In the genomic region with DNA sequence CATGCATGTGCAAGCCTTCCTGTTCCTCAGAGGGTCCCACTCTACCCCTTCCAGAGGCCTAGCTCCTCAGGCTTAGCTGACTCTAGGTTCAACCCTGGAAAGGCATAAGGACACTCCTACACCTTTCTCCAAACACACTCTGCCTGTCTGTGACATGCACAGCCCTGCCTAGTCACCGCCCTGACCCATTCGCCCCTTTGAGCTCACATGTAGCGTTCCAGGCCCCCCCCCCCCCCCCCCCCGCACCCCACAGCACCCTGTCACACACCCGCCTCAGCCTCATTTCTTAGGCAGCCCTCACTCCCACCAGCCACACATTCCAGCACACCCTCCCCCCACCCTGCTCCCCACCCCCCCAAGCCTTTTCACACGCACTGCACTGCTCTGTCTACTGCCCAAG, we compare ENCODE assay signal across 12 mouse cellular contexts. TPM values are rescaled to one million over a fixed set of nuclear protein-coding genes. Genes with fewer than 3 reads are reported as not detected.
DNase-seq lines count a peak whose midpoint lies in the region; ATAC-seq and TF ChIP-seq lines count a peak whose summit lies in the region.
"Had no signal": no experiment of that assay in that cellular context is flagged by ENCODE, and none has a peak within 500 bp of the region (broad histone marks: within the 10 kb centered on the region; RNA-seq: fewer than 3 reads in every experiment).

No protein-coding gene starts in this region.

- WGBS in kidney, adult 2 months = 50% methylated on average over 6 of the region's 6 CpGs
- WGBS in embryonic facial prominence, embryonic 13.5 days = 18% methylated on average over 6 of the region's 6 CpGs
- 17% methylated on average over 5 of the region's 6 CpGs for WGBS in hindbrain, embryonic 13.5 days
- WGBS in midbrain, embryonic 15.5 days = 15% methylated on average over 4 of the region's 6 CpGs

- peak overlapping the region; percentile 53; the same call in 1 of the 2 replicates for H3K27ac ChIP-seq in kidney, adult 2 months (ENCODE audit: insufficient read depth, low read depth, low read length)
- peak overlapping the region; percentile 85 for H3K27ac ChIP-seq in embryonic facial prominence, embryonic 13.5 days
- peak overlapping the region; percentile 83 for H3K27ac ChIP-seq in hindbrain, embryonic 13.5 days
- no peak overlapping the region for H3K27ac ChIP-seq in midbrain, embryonic 15.5 days

- no peak overlapping the region for H3K4me3 ChIP-seq in kidney, adult 2 months (ENCODE audit: insufficient read depth, low read depth, low read length)
- no peak overlapping the region for H3K4me3 ChIP-seq in embryonic facial prominence, embryonic 13.5 days
- no peak overlapping the region for H3K4me3 ChIP-seq in hindbrain, embryonic 13.5 days
- H3K4me3 ChIP-seq in midbrain, embryonic 15.5 days = no peak overlapping the region

- no peak for TF ChIP-seq CTCF in kidney, adult 2 months (conservative IDR thresholded peaks at IDR 0.05; ENCODE audit: insufficient read depth, insufficient read length, low read depth, low read length)

- no peak for ATAC-seq in embryonic facial prominence, embryonic 13.5 days (ENCODE audit: insufficient number of reproducible peaks, insufficient read depth, low FRiP score, low TSS enrichment, low read depth)
- no peak for ATAC-seq in hindbrain, embryonic 13.5 days (ENCODE audit: low FRiP score)
- ATAC-seq in midbrain, embryonic 15.5 days (replicated peaks) = no peak
- ATAC-seq in frontal cortex, adult (ENCODE audit: low TSS enrichment) = no peak

- DNase-seq in kidney, adult 2 months = no peak
- no peak for DNase-seq in kidney, postnatal 36 days
- DNase-seq in retina, postnatal 1 day = no peak
- DNase-seq in gastrocnemius, postnatal 4 days (ENCODE audit: low spot score in 2 of 2) = no peak
- DNase-seq: adrenal gland, postnatal 25 days; layer of hippocampus, postnatal 36 days; right cerebral cortex, postnatal 14 days; thymus, adult 2 months had no signal

- no peaks in the 10 kb centered on the region for H3K36me3 ChIP-seq in kidney, adult 2 months (ENCODE audit: control insufficient read depth, insufficient read depth, low read length)
- no peaks in the 10 kb centered on the region for H3K36me3 ChIP-seq in embryonic facial prominence, embryonic 13.5 days
- H3K36me3 ChIP-seq in hindbrain, embryonic 13.5 days = peaks cover 3% of the 10 kb centered on the region; the same call in 1 of the 2 replicates
- no peaks in the 10 kb centered on the region for H3K36me3 ChIP-seq in midbrain, embryonic 15.5 days (replicated peaks)

- H3K27me3 ChIP-seq in kidney, adult 2 months (replicated peaks; ENCODE audit: control insufficient read depth, insufficient read depth, low read length) = no peaks in the 10 kb centered on the region
- H3K27me3 ChIP-seq in embryonic facial prominence, embryonic 13.5 days = no peaks in the 10 kb centered on the region
- H3K27me3 ChIP-seq in hindbrain, embryonic 13.5 days = no peaks in the 10 kb centered on the region
- H3K27me3 ChIP-seq in midbrain, embryonic 15.5 days (replicated peaks) = no peaks in the 10 kb centered on the region

- peak overlapping the region; percentile 60 for H3K9ac ChIP-seq in embryonic facial prominence, embryonic 13.5 days
- H3K9ac ChIP-seq in hindbrain, embryonic 13.5 days = peak overlapping the region; percentile 66
- H3K9ac ChIP-seq in midbrain, embryonic 15.5 days = no peak overlapping the region

- no peak for TF ChIP-seq POLR2A in kidney, adult 2 months (IDR thresholded peaks at IDR 0.05; ENCODE audit: low read depth, low read length)

- H3K4me1 ChIP-seq in kidney, adult 2 months (ENCODE audit: control insufficient read depth, insufficient read depth, low read length) = peaks cover 35% of the 10 kb centered on the region
- H3K4me1 ChIP-seq in embryonic facial prominence, embryonic 13.5 days = peaks cover 100% of the 10 kb centered on the region
- peaks cover 99% of the 10 kb centered on the region for H3K4me1 ChIP-seq in hindbrain, embryonic 13.5 days (replicated peaks)
- H3K4me1 ChIP-seq in midbrain, embryonic 15.5 days = peaks cover 98% of the 10 kb centered on the region

- H3K9me3 ChIP-seq in embryonic facial prominence, embryonic 13.5 days = no peaks in the 10 kb centered on the region
- no peaks in the 10 kb centered on the region for H3K9me3 ChIP-seq in hindbrain, embryonic 13.5 days
- H3K9me3 ChIP-seq in midbrain, embryonic 15.5 days = no peaks in the 10 kb centered on the region

- H3K4me2 ChIP-seq in embryonic facial prominence, embryonic 13.5 days = peak overlapping the region; percentile 53
- H3K4me2 ChIP-seq in hindbrain, embryonic 13.5 days = peak overlapping the region; percentile 48
- H3K4me2 ChIP-seq in midbrain, embryonic 15.5 days = peak overlapping the region; percentile 44; the same call in 1 of the 2 replicates

RNA-seq across cellular contexts. Expression of gene Ahdc1, which starts 9.7 kb away (rescaled TPM):
- polyA plus RNA-seq in kidney, adult 2 months (2012; rRNA removed) = 22.2 and 23.3 TPM in 2 replicates
- 12.8 and 14.3 TPM in 2 replicates for polyA plus RNA-seq in embryonic facial prominence, embryonic 13.5 days (2015; fragmentation: Nextera tagmentation; extraction: Ambion mirVana)
- polyA plus RNA-seq in hindbrain, embryonic 13.5 days (2015; fragmentation: Nextera tagmentation; extraction: Ambion mirVana) = 11.0 and 12.5 TPM in 2 replicates
- 13.5 and 14.4 TPM in 2 replicates for polyA plus RNA-seq in midbrain, embryonic 15.5 days (2015; fragmentation: Nextera tagmentation; extraction: Ambion mirVana)
- 100 to 1,000 TPM; 107 to 112 TPM for total RNA-seq in gastrocnemius, postnatal 4 days (2021)

RNA-seq across cellular contexts. Expression of gene Fgr, which starts 46.8 kb away (rescaled TPM):
- polyA plus RNA-seq in kidney, adult 2 months (2012; rRNA removed) = 1.8 and 2.5 TPM in 2 replicates
- polyA plus RNA-seq in embryonic facial prominence, embryonic 13.5 days (2015; fragmentation: Nextera tagmentation; extraction: Ambion mirVana) = 0.10 and 0.28 TPM in 2 replicates
- 0.13 TPM in 1 of 2 replicates, not detected in the other for polyA plus RNA-seq in hindbrain, embryonic 13.5 days (2015; fragmentation: Nextera tagmentation; extraction: Ambion mirVana)
- polyA plus RNA-seq in midbrain, embryonic 15.5 days (2015; fragmentation: Nextera tagmentation; extraction: Ambion mirVana) = 0.06 and 0.27 TPM in 2 replicates
- total RNA-seq in gastrocnemius, postnatal 4 days (2021) = under 1 TPM; 0.47 to 0.78 TPM
